Mouse (Mus musculus) midbrain, embryonic 15.5 days (tissue): ENCODE data around the gene Nt5c1b. TPM values are rescaled to one million over a fixed set of nuclear protein-coding genes. Genes with fewer than 3 reads are reported as not detected.

Experiments
- ATAC-seq: fragments of 200-750 bp; cut with Nextera tagmentation; replicated peaks from 2 replicates; pipeline ENCODE4 v1.8.0; 2017; ENCODE audit warnings: moderate TSS enrichment
- H3K27ac ChIP-seq: fragments of 300-500 bp; sonication (generic); 2 replicates; pipeline ENCODE4 v1.5.1; 2015; ENCODE audit warnings: mild to moderate bottlenecking, inconsistent platforms
- H3K27me3 ChIP-seq: fragments of 300-500 bp; sonication (generic); replicated peaks from 2 replicates; pipeline ENCODE4 v1.6.1; 2015; ENCODE audit warnings: inconsistent platforms
- H3K36me3 ChIP-seq: fragments of 300-500 bp; sonication (generic); replicated peaks from 2 replicates; pipeline ENCODE4 v1.6.1; 2015; ENCODE audit warnings: inconsistent platforms
- H3K4me1 ChIP-seq: fragments of 300-500 bp; sonication (generic); 2 replicates; pipeline ENCODE4 v1.6.1; 2015; ENCODE audit warnings: inconsistent platforms
- H3K4me2 ChIP-seq: fragments of 300-500 bp; sonication (generic); 2 replicates; pipeline ENCODE4 v1.6.1; 2015; ENCODE audit warnings: inconsistent platforms, mild to moderate bottlenecking, moderate library complexity
- H3K4me3 ChIP-seq: fragments of 300-500 bp; sonication (generic); 2 replicates; pipeline ENCODE4 v1.5.1; 2015; ENCODE audit warnings: mild to moderate bottlenecking, inconsistent platforms
- H3K9ac ChIP-seq: fragments of 300-500 bp; sonication (generic); 2 replicates; pipeline ENCODE4 v1.6.1; 2015; ENCODE audit warnings: mild to moderate bottlenecking, inconsistent platforms
- H3K9me3 ChIP-seq: fragments of 300-500 bp; sonication (generic); 2 replicates; pipeline ENCODE4 v1.6.1; 2016; ENCODE audit warnings: inconsistent platforms
- WGBS: fragments of 180-500 bp; shearing (Covaris S2); methylation state at CpG from one replicate; pipeline ENCODE4 v1.1.7; 2015; ENCODE audit warnings: mixed read lengths; 5-methylcytosine and 5-hydroxymethylcytosine counted together
- polyA plus RNA-seq: library from polyadenylated mRNA; unstranded; fragments of >200 nt; fragmentation: Nextera tagmentation; extraction: Ambion mirVana; gene quantifications from 2 replicates; pipeline ENCODE4 v1.2.1, GENCODE M21; 2015

Gene Nt5c1b
- polyA plus RNA-seq, 1 experiment from 2014 or later = not detected

DNA sequence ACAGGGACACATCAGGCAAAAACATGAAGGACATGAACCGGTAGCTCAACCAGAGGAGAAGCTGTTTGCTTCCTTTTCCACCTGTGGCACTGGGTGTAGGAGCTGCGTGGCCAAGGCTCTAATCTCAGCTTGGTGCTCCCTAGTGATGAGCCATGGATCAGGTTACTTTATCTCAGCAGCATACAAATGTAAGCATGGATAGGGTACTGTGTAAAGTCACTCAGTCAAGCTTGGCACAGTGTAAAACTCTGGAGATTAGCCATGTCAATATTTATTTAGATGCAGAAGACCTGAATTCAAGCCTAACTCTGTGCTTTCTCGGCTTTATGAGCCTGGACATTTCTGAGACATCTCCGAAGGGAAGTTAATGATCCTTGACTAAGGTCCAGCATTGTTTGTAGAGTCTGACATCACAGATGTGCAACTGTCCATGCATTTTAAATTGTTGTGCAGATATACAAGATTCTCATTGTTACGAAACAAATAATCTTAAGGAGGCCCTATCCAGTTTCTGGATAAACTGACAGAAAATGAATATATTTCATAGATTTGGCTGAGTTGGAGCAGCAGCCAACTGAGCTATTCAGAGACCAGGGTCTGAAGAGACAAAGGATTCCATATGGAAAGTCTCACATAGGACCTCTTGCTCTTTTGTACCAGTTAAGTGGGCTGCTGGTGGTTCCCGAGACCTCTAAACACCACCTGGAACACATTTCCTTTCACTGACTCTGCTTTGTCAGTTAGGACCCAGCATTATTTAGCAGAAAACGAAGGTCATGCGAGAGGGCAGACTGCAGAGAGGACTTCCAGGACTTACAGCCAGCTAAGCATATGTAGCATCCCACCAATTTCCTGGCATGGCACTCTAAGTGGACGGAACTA lies 56.5 kb downstream of the Nt5c1b start:
- no peaks in the 10 kb centered on the region for H3K4me1 ChIP-seq
- no peak overlapping the region for H3K9ac ChIP-seq
- no peaks in the 10 kb centered on the region for H3K9me3 ChIP-seq
- no peak overlapping the region for H3K4me2 ChIP-seq
- no peak overlapping the region for H3K27ac ChIP-seq
- H3K27me3 ChIP-seq = no peaks in the 10 kb centered on the region
- 70% methylated on average over 9 of the region's 9 CpGs for WGBS
- H3K4me3 ChIP-seq = no peak overlapping the region
- no peaks in the 10 kb centered on the region for H3K36me3 ChIP-seq
- no peak for ATAC-seq

DNA sequence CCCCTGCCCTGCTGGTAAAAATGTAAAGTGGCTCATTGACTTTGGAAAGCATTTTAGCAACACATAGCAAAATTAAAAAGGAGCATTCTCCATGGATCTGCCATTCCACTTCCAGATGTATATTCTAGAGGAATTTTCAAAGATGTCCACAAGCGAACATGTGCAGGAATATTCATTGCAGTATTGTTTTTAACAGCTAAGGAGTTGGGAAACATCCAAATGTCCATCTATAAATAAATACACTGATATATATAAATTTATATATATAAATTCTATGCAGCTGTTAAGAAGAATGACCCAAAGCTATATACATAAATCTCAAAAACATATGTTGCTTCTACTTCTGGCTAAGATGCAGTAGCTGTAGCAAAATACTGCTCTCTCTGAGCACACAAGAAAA lies 61.2 kb downstream of the Nt5c1b start:
- no peak overlapping the region for H3K27ac ChIP-seq
- no peaks in the 10 kb centered on the region for H3K36me3 ChIP-seq
- no peaks in the 10 kb centered on the region for H3K4me1 ChIP-seq
- no peaks in the 10 kb centered on the region for H3K9me3 ChIP-seq
- no peak overlapping the region for H3K4me3 ChIP-seq
- no peaks in the 10 kb centered on the region for H3K27me3 ChIP-seq
- ATAC-seq = no peak
- no peak overlapping the region for H3K9ac ChIP-seq
- H3K4me2 ChIP-seq = no peak overlapping the region
- WGBS = 90% methylated on average over 1 of the region's 1 CpGs

DNA sequence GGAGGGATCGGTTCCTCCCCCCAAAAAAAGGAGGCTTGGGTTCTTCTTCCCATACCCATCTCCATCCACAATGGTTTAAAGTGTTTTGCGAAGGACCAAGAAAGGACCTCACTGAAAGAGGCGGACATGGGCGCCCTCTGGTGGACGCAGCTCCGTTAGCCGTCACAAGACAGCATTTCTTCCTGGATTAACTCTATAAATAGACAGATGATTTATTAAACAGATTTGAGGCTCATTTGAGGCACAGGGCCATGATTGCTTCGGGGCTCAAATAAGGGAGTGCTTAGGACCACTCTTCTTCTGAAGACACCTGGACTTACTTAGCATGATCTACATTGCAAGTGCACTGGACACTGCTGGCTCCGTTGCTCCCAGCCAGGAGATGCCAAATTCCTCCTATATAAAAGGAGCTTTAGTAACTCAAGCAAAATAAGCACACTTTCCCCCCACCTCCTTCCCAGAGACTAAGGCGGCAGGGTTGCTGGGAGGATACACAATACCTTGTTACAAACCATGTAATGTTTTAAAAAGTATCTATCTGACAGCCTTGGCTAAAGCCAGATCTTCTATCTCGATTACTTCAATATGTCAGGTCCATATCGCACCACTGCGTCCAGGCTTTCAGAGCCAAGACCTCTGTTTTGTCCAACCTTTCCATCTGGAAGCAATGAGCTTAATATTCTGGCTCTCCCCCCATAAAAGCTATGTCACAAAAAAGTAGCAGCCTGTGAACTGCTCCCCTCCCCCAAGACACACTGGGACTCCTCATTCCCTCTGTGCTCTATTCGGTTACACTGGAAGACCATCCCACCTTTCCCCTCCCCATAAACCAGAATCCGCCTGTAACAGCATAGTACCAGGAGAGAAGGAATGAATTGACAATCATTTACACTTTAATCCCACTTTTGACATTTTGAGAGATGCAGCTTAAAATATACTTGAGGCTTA lies 68.6 kb downstream of the Nt5c1b start:
- Histone ChIP-seq H3K27ac (no peak overlapping the region), H3K4me3 (no peak overlapping the region), H3K27me3 (peaks cover 6% of the 10 kb centered on the region), H3K4me1 (peaks cover 5% of the 10 kb centered on the region), H3K9me3 (no peaks in the 10 kb centered on the region), H3K9ac (no peak overlapping the region), H3K36me3 (no peaks in the 10 kb centered on the region), H3K4me2 (no peak overlapping the region)
- ATAC-seq = peak; percentile 74
- WGBS = 26% methylated on average over 15 of the region's 15 CpGs

Other genes starting within 250 kb of the Nt5c1b start
- 45.3 and 46.6 TPM in 2 replicates for gene Rdh14, start 20.8 kb downstream of the Nt5c1b start, polyA plus RNA-seq